Mouse (Mus musculus): ENCODE measurements around the gene Slc35g2. TPM values are rescaled to one million over a fixed set of nuclear protein-coding genes. Genes with fewer than 3 reads are reported as not detected.

The Slc35g2 gene
- polyA plus RNA-seq (2015; fragmentation: Nextera tagmentation; extraction: Ambion mirVana) = 5.3 and 5.5 TPM in 2 replicates

- ATAC-seq (ENCODE audit: insufficient number of reproducible peaks, insufficient read depth, low FRiP score, low TSS enrichment, low read depth) = peak; percentile 80
- H3K27ac ChIP-seq = no peak within 1 kb of the TSS
- H3K4me2 ChIP-seq = peak within 1 kb of the TSS; percentile 88
- peaks cover 5% of the 10 kb centered on the region; the same call in 1 of the 2 replicates for H3K4me1 ChIP-seq
- no peaks in the 10 kb centered on the region for H3K36me3 ChIP-seq
- peak within 1 kb of the TSS; percentile 74 for H3K4me3 ChIP-seq
- 0 out of 2 replicates have a peak, but pooled peaks cover 3% of the 10 kb centered on the region for H3K27me3 ChIP-seq
- under 1% methylated on average over 52 of the region's 55 CpGs for WGBS
- no peaks in the 10 kb centered on the region for H3K9me3 ChIP-seq
- peak within 1 kb of the TSS; percentile 78 for H3K9ac ChIP-seq
These were observed at the start of gene Slc35g2 for GRCm38 (mm10) chr9:100570626-100571233. TSS of gene Slc35g2 (minus strand) at chr9:100571090.

- no peaks in the 10 kb centered on the region for H3K9me3 ChIP-seq
- no peak overlapping the region for H3K4me3 ChIP-seq
- H3K36me3 ChIP-seq = no peaks in the 10 kb centered on the region
- no peaks in the 10 kb centered on the region for H3K27me3 ChIP-seq
- ATAC-seq (ENCODE audit: insufficient number of reproducible peaks, insufficient read depth, low FRiP score, low TSS enrichment, low read depth) = 0 out of 2 replicates have a peak, but pooled peaks have one; percentile 48
- peak overlapping the region; percentile 19 for H3K4me2 ChIP-seq
- WGBS = 41% methylated on average over 11 of the region's 11 CpGs
- no peak overlapping the region for H3K27ac ChIP-seq
- no peak overlapping the region for H3K9ac ChIP-seq
- H3K4me1 ChIP-seq = peaks cover 8% of the 10 kb centered on the region; the same call in 1 of the 2 replicates
These were observed 46.1 kb upstream of the Slc35g2 start for GRCm38 (mm10) chr9:100616947-100617346.

DNA sequence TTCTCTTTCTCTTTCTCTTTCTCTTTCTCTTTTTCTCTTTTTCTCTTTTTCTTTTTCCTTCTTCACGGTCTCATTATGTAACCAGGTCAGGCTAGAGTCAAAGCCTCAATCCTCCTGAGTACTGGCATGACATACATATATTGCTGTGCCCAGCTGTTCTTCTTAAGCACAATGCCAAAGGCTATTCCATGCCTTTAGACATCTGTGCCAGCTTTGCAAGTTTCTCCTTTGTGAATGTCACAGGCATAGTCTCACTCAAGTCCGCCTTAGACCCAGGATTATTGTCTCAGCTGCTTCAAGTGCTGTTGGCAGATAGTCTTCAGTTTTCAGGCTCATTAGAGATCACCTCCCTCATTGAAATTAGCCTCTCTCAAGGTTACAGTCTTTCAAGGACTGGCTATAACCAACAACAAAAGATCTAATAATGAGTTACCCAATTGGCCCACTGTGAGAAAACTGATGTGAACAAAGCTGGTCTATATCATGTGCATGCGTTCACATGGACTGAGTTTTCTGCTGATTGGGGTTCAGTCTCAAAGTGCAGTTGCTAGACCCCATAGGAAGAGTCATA is 42.7 kb upstream of the Slc35g2 start:
- no peak overlapping the region for H3K27ac ChIP-seq
- H3K4me1 ChIP-seq = peaks cover 5% of the 10 kb centered on the region; the same call in 1 of the 2 replicates
- 83% methylated on average over 3 of the region's 3 CpGs for WGBS
- no peak for ATAC-seq (ENCODE audit: insufficient number of reproducible peaks, insufficient read depth, low FRiP score, low TSS enrichment, low read depth)
- H3K27me3 ChIP-seq = no peaks in the 10 kb centered on the region
- no peak overlapping the region for H3K4me2 ChIP-seq
- H3K9ac ChIP-seq = no peak overlapping the region
- no peaks in the 10 kb centered on the region for H3K9me3 ChIP-seq
- H3K36me3 ChIP-seq = no peaks in the 10 kb centered on the region
- no peak overlapping the region for H3K4me3 ChIP-seq

GRCm38 (mm10) chr9:100605985-100606554 is 35.2 kb upstream of the Slc35g2 start:
- ATAC-seq (ENCODE audit: insufficient number of reproducible peaks, insufficient read depth, low FRiP score, low TSS enrichment, low read depth) = no peak
- Histone ChIP-seq H3K4me2 (no peak overlapping the region), H3K27me3 (no peaks in the 10 kb centered on the region), H3K9me3 (no peaks in the 10 kb centered on the region), H3K4me1 (peaks cover 7% of the 10 kb centered on the region; the same call in 1 of the 2 replicates), H3K4me3 (no peak overlapping the region), H3K36me3 (no peaks in the 10 kb centered on the region), H3K27ac (no peak overlapping the region), H3K9ac (no peak overlapping the region)
- WGBS = 37% methylated on average over 7 of the region's 7 CpGs

DNA sequence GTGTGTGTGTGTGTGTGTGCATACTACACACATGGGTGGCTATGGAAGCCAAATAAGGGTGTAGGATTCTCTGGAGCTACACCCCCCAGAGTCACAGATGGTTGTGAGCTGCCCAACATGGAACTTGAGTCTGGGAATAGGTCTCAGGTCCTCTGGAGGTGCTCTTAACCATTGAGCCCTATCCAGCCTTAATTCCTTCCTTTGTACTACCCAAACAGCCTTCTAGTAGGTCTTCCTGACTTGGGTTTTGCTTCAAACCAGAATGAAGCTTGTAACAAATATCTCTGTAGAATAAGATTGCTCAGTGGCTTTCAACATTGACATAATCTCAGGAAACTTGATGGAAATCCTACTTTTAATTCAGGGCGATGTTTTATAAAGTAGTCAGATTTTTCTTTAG is 34.6 kb upstream of the Slc35g2 start:
- peaks cover 7% of the 10 kb centered on the region; the same call in 1 of the 2 replicates for H3K4me1 ChIP-seq
- no peak overlapping the region for H3K4me3 ChIP-seq
- no peak overlapping the region for H3K4me2 ChIP-seq
- no peak for ATAC-seq (ENCODE audit: insufficient number of reproducible peaks, insufficient read depth, low FRiP score, low TSS enrichment, low read depth)
- H3K27ac ChIP-seq = no peak overlapping the region
- no peaks in the 10 kb centered on the region for H3K9me3 ChIP-seq
- H3K36me3 ChIP-seq = no peaks in the 10 kb centered on the region
- no peaks in the 10 kb centered on the region for H3K27me3 ChIP-seq
- H3K9ac ChIP-seq = no peak overlapping the region
- WGBS = 81% methylated on average over 1 of the region's 1 CpGs

- Histone ChIP-seq H3K9ac (no peak overlapping the region), H3K27me3 (no peaks in the 10 kb centered on the region), H3K27ac (no peak overlapping the region), H3K9me3 (no peaks in the 10 kb centered on the region), H3K4me3 (no peak overlapping the region), H3K4me1 (peaks cover 10% of the 10 kb centered on the region; the same call in 1 of the 2 replicates), H3K36me3 (no peaks in the 10 kb centered on the region), H3K4me2 (no peak overlapping the region)
- ATAC-seq (ENCODE audit: insufficient number of reproducible peaks, insufficient read depth, low FRiP score, low TSS enrichment, low read depth) = no peak
- 71% methylated on average over 5 of the region's 5 CpGs for WGBS
These were observed 32.3 kb upstream of the Slc35g2 start for GRCm38 (mm10) chr9:100603156-100603555.

- Histone ChIP-seq H3K9me3 (no peaks in the 10 kb centered on the region), H3K27me3 (no peaks in the 10 kb centered on the region), H3K4me1 (peaks cover 10% of the 10 kb centered on the region; the same call in 1 of the 2 replicates), H3K27ac (no peak overlapping the region), H3K36me3 (no peaks in the 10 kb centered on the region), H3K4me3 (no peak overlapping the region), H3K9ac (no peak overlapping the region), H3K4me2 (no peak overlapping the region)
- no peak for ATAC-seq (ENCODE audit: insufficient number of reproducible peaks, insufficient read depth, low FRiP score, low TSS enrichment, low read depth)
- 80% methylated on average over 1 of the region's 1 CpGs for WGBS
These were observed 31.2 kb upstream of the Slc35g2 start for GRCm38 (mm10) chr9:100602130-100602529.

GRCm38 (mm10) chr9:100599761-100600328 is 29.0 kb upstream of the Slc35g2 start:
- no peak overlapping the region for H3K27ac ChIP-seq
- H3K4me3 ChIP-seq = no peak overlapping the region
- H3K27me3 ChIP-seq = no peaks in the 10 kb centered on the region
- H3K9ac ChIP-seq = no peak overlapping the region
- H3K4me2 ChIP-seq = no peak overlapping the region
- no peak for ATAC-seq (ENCODE audit: insufficient number of reproducible peaks, insufficient read depth, low FRiP score, low TSS enrichment, low read depth)
- H3K4me1 ChIP-seq = 0 out of 2 replicates have a peak, but pooled peaks cover 3% of the 10 kb centered on the region
- H3K36me3 ChIP-seq = no peaks in the 10 kb centered on the region
- 41% methylated on average over 3 of the region's 3 CpGs for WGBS
- no peaks in the 10 kb centered on the region for H3K9me3 ChIP-seq

DNA sequence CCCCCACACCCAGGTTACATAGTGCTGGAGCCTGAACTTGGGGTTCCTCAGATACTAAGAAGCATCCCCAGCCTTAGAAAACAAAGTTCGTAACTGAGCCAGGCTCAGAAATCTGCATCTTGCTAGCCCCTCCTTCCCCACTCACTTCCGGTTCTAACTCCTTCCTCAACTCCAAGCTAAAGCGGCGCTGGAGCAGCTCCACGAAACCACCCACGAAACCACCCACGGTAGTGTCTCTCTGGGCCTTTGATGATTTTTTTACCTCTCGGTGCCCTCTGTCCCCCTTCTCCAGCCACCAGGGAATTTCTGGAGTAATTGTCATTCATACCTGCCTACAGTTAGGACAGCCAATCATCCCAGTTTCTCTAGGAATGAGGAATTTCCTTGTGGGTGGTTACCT is 26.7 kb upstream of the Slc35g2 start, which contains the start of gene Stag1:
TSS of gene Stag1 (plus strand) at position 253 of the 400 bp plus-strand sequence.
- WGBS = 86% methylated on average over 8 of the region's 8 CpGs
- Histone ChIP-seq H3K4me2 (no peak within 1 kb of the TSS), H3K4me3 (no peak within 1 kb of the TSS), H3K27ac (no peak within 1 kb of the TSS), H3K36me3 (no peaks in the 10 kb centered on the region), H3K9me3 (no peaks in the 10 kb centered on the region), H3K9ac (no peak within 1 kb of the TSS), H3K27me3 (no peaks in the 10 kb centered on the region), H3K4me1 (0 out of 2 replicates have a peak, but pooled peaks cover 3% of the 10 kb centered on the region)
- ATAC-seq (ENCODE audit: insufficient number of reproducible peaks, insufficient read depth, low FRiP score, low TSS enrichment, low read depth) = no peak

GRCm38 (mm10) chr9:100596317-100596716 is 25.4 kb upstream of the Slc35g2 start:
- Histone ChIP-seq H3K36me3 (no peaks in the 10 kb centered on the region), H3K9ac (no peak overlapping the region), H3K4me3 (no peak overlapping the region), H3K9me3 (no peaks in the 10 kb centered on the region), H3K27me3 (no peaks in the 10 kb centered on the region), H3K4me2 (no peak overlapping the region), H3K27ac (no peak overlapping the region), H3K4me1 (0 out of 2 replicates have a peak, but pooled peaks cover 3% of the 10 kb centered on the region)
- WGBS = 88% methylated on average over 8 of the region's 8 CpGs
- ATAC-seq (ENCODE audit: insufficient number of reproducible peaks, insufficient read depth, low FRiP score, low TSS enrichment, low read depth) = no peak

- H3K4me2 ChIP-seq = no peak overlapping the region
- no peak overlapping the region for H3K9ac ChIP-seq
- no peak for ATAC-seq (ENCODE audit: insufficient number of reproducible peaks, insufficient read depth, low FRiP score, low TSS enrichment, low read depth)
- H3K4me3 ChIP-seq = no peak overlapping the region
- no peaks in the 10 kb centered on the region for H3K27me3 ChIP-seq
- no peaks in the 10 kb centered on the region for H3K4me1 ChIP-seq
- H3K36me3 ChIP-seq = no peaks in the 10 kb centered on the region
- no peak overlapping the region for H3K27ac ChIP-seq
- H3K9me3 ChIP-seq = no peaks in the 10 kb centered on the region
- WGBS = 42% methylated on average over 4 of the region's 4 CpGs
These were observed 19.6 kb upstream of the Slc35g2 start for GRCm38 (mm10) chr9:100590462-100590861.

Measured in embryonic facial prominence, embryonic 13.5 days (tissue).